Mouse (Mus musculus) CH12.LX (cell line): ENCODE measurements around the gene Dusp5. TPM values are rescaled to one million over a fixed set of nuclear protein-coding genes. Genes with fewer than 3 reads are reported as not detected.

Source experiments
- DNase-seq: peaks from one replicate; pipeline ENCODE4 v3.0.0-alpha.2; 2013; ENCODE audit errors: extremely low read depth
- H3K27ac ChIP-seq: 2 replicates; pipeline ENCODE4 v1.5.1; 2012; ENCODE audit warnings: low read depth, mild to moderate bottlenecking, control low read depth, moderate library complexity; ENCODE audit not compliant: insufficient read depth
- H3K27me3 ChIP-seq: replicated peaks from 2 replicates; pipeline ENCODE3; 2012; ENCODE audit warnings: inconsistent platforms
- H3K36me3 ChIP-seq, 2 experiments: replicated peaks in 1 of 2; 2 replicates each; pipeline versions ENCODE3 to v1.6.1; 2012; ENCODE audit warnings: inconsistent platforms in 1 of 2, low read length in 1 of 2, mild to moderate bottlenecking in 1 of 2, mixed read lengths in 1 of 2, moderate library complexity in 1 of 2; ENCODE audit not compliant: control insufficient read depth in 1 of 2, insufficient read depth in 1 of 2
- H3K4me1 ChIP-seq, 2 experiments: 2 replicates each; pipeline ENCODE4 v1.6.1; 2012; ENCODE audit warnings: inconsistent platforms in 1 of 2, moderate library complexity in 1 of 2; ENCODE audit not compliant: insufficient read depth in 2 of 2, control insufficient read depth in 1 of 2
- H3K4me2 ChIP-seq: 2 replicates; pipeline ENCODE4 v1.6.1; 2012; ENCODE audit warnings: low read depth, mild to moderate bottlenecking, control low read depth; ENCODE audit not compliant: poor library complexity, insufficient read depth, severe bottlenecking
- H3K4me3 ChIP-seq, 3 experiments: fragments of 150-350 bp in 1 of 3; sonication (generic) in 1 of 3; replicated peaks in 1 of 3; 2 replicates each; pipeline versions ENCODE3 to v1.5.1; 2011 to 2012; ENCODE audit warnings: low read depth in 2 of 3, low read length in 2 of 3, mild to moderate bottlenecking in 2 of 3, moderate library complexity in 2 of 3, control low read depth in 1 of 3, improper control_type of control experiment in 1 of 3, inconsistent platforms in 1 of 3, mixed read lengths in 1 of 3; ENCODE audit not compliant: poor library complexity in 1 of 3
- H3K79me2 ChIP-seq: replicated peaks from 2 replicates; pipeline ENCODE4 v1.6.1; 2012; ENCODE audit warnings: mild to moderate bottlenecking, moderate library complexity; ENCODE audit not compliant: control insufficient read depth, poor library complexity, insufficient read depth, severe bottlenecking; ENCODE audit errors: extremely low read depth
- H3K9ac ChIP-seq: 2 replicates; pipeline ENCODE4 v1.6.1; 2012; ENCODE audit warnings: low read depth, mild to moderate bottlenecking, control low read depth, moderate library complexity; ENCODE audit not compliant: insufficient read depth
- H3K9me3 ChIP-seq: replicated peaks from 2 replicates; pipeline ENCODE3; 2012; ENCODE audit warnings: low read length, inconsistent platforms, mixed read lengths
- GABPA ChIP-seq: IDR thresholded peaks from 2 replicates; pipeline ENCODE4 v1.6.1; 2012; ENCODE audit warnings: low read depth, low read length, improper control_type of control experiment, inconsistent platforms; ENCODE audit not compliant: insufficient replicate concordance
- HCFC1 ChIP-seq: IDR thresholded peaks from 2 replicates; pipeline ENCODE4 v1.6.1; 2012; ENCODE audit warnings: low read depth, mild to moderate bottlenecking, inconsistent platforms, low read length, improper control_type of control experiment
- JUN ChIP-seq: IDR thresholded peaks from 2 replicates; pipeline ENCODE4 v1.6.1; 2011; ENCODE audit warnings: low read depth, mild to moderate bottlenecking, low read length, improper control_type of control experiment, moderate library complexity; ENCODE audit not compliant: insufficient read depth
- KAT2A ChIP-seq: IDR thresholded peaks from 2 replicates; pipeline ENCODE4 v1.6.1; 2012; ENCODE audit warnings: low read length, improper control_type of control experiment, inconsistent platforms; ENCODE audit not compliant: insufficient replicate concordance
- MAFK ChIP-seq: IDR thresholded peaks from 2 replicates; pipeline ENCODE4 v1.6.1; 2011; ENCODE audit warnings: low read length, improper control_type of control experiment; ENCODE audit not compliant: insufficient replicate concordance
- MAX ChIP-seq: IDR thresholded peaks from 2 replicates; pipeline ENCODE4 v1.6.1; 2011; ENCODE audit warnings: low read length, improper control_type of control experiment
- MAZ ChIP-seq: IDR thresholded peaks from 2 replicates; pipeline ENCODE4 v1.6.1; 2012; ENCODE audit warnings: low read depth, mild to moderate bottlenecking, inconsistent platforms, low read length, improper control_type of control experiment, moderate library complexity
- MXI1 ChIP-seq: IDR thresholded peaks from 2 replicates; pipeline ENCODE4 v1.6.1; 2011; ENCODE audit warnings: mild to moderate bottlenecking, low read depth, low read length, improper control_type of control experiment
- MYC ChIP-seq: IDR thresholded peaks from 2 replicates; pipeline ENCODE4 v1.6.1; 2011; ENCODE audit warnings: low read depth, mild to moderate bottlenecking, improper control_type of control experiment, low read length
- NRF1 ChIP-seq: IDR thresholded peaks from 2 replicates; pipeline ENCODE4 v1.6.1; 2014; ENCODE audit warnings: low read depth, mild to moderate bottlenecking, inconsistent platforms, low read length, improper control_type of control experiment, moderate library complexity
- PAX5 ChIP-seq: IDR thresholded peaks from 2 replicates; pipeline ENCODE4 v1.6.1; 2012; ENCODE audit warnings: low read length, inconsistent platforms, mixed read lengths
- RAD21 ChIP-seq: IDR thresholded peaks from 2 replicates; pipeline ENCODE4 v1.6.1; 2011; ENCODE audit warnings: low read depth, mild to moderate bottlenecking, low read length, improper control_type of control experiment, moderate library complexity
- RCOR1 ChIP-seq: conservative IDR thresholded peaks from 2 replicates; pipeline ENCODE4 v1.6.1; 2012; ENCODE audit warnings: low read depth, mild to moderate bottlenecking, inconsistent platforms, low read length, improper control_type of control experiment
- TBP ChIP-seq: conservative IDR thresholded peaks from 2 replicates; pipeline ENCODE4 v1.6.1; 2011; ENCODE audit warnings: low read depth, low read length, improper control_type of control experiment
- TCF12 ChIP-seq: IDR thresholded peaks from 2 replicates; pipeline ENCODE4 v1.6.1; 2014; ENCODE audit warnings: low read depth, mild to moderate bottlenecking, inconsistent platforms, low read length, improper control_type of control experiment
- UBTF ChIP-seq: IDR thresholded peaks from 2 replicates; pipeline ENCODE4 v1.6.1; 2012; ENCODE audit warnings: low read depth, mild to moderate bottlenecking, inconsistent platforms, low read length, improper control_type of control experiment, moderate library complexity
- USF2 ChIP-seq: conservative IDR thresholded peaks from 2 replicates; pipeline ENCODE4 v1.6.1; 2011; ENCODE audit warnings: low read depth, low read length, improper control_type of control experiment
- ZC3H11A ChIP-seq: IDR thresholded peaks from 2 replicates; pipeline ENCODE4 v1.6.1; 2012; ENCODE audit warnings: low read depth, mild to moderate bottlenecking, inconsistent platforms, low read length, improper control_type of control experiment
- ZNF384 ChIP-seq: IDR thresholded peaks from 2 replicates; pipeline ENCODE4 v1.6.1; 2012; ENCODE audit warnings: low read depth, low read length, improper control_type of control experiment, inconsistent platforms
- dilution Hi-C: fragments of 300-500 bp; cut with MboI; formaldehyde crosslinking; loops from 2 replicates; pipeline ENCODE4 v1.14.3; 2020; ENCODE audit warnings: low sequenced_read_pairs; ENCODE audit not compliant: extremely low pct_unique_long_range_greater_than_20kb, extremely low pct_ligation_motif_present
- in situ Hi-C: fragments of 300-500 bp; cut with MboI; formaldehyde crosslinking; loops from 3 replicates; pipeline ENCODE4 v1.14.3; 2019; ENCODE audit warnings: low sequenced_read_pairs, low pct_ligation_motif_present, low pct_unique_long_range_greater_than_20kb, mixed read lengths
- polyA plus RNA-seq: library from polyadenylated mRNA; unstranded; fragments of >175 nt; gene quantifications from 2 replicates; pipeline ENCODE4 v1.2.1, GENCODE M21; 2012; ENCODE audit warnings: low read depth; ENCODE audit not compliant: insufficient read length
- total RNA-seq, 2 experiments: library from RNA; depleted of rRNA; stranded (reverse); fragments of 300-350 nt in 1 of 2; fragments of >200 nt in 1 of 2; gene quantifications; 2 replicates each; pipeline ENCODE4 v1.2.3; 2012 to 2014

Gene Dusp5
- total and polyA plus RNA-seq, 3 experiments = 10.6 to 18.2 (median 13.2) TPM

DNA sequence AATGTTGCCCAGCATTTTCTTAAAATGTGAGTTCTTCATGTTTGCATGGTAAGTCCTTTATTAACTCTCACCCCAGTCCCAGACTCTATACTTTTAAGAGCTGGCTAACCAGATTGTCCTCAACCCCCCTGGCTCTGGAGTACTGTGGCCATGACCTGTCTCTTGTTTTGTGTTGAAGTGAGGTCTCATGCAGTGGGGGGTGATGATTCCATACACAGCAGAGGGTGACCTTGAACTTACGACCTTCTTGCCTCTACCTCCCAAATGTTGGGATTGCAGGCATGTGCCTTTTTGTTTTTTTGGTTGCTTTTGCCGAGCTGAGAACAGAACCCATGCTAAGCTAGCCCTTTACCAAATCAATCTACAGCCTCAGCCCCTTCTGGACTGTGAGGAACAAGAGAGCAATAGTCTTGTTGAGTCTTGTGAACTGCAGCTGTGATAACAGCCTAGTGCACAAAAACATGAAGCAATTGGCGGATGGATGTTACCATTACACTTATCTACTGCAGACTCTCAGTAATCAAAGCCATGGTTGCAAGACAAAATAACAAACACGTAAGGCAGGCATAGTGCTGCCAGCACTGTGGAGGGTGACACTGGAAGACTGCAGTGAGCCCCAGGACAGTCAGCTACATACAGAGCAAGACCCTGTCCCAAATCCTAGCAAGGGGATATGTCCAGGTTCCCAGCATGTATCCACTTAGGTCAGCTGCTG lies 46.5 kb downstream of the Dusp5 start:
- H3K9ac ChIP-seq = no peak overlapping the region
- dilution Hi-C loops = no loop called here
- H3K4me3 ChIP-seq = no peak overlapping the region
- H3K79me2 ChIP-seq = no peaks in the 10 kb centered on the region
- no peaks in the 10 kb centered on the region for H3K36me3 ChIP-seq
- DNase-seq = no peak
- H3K4me1 ChIP-seq = peaks cover 4 to 16% of the 10 kb centered on the region in 2 experiments
- no peak overlapping the region for H3K4me2 ChIP-seq
- in situ Hi-C loops = loop anchor here (25.0 kb wide), 1 partner anchor 313 kb away; no protein-coding TSS in a partner anchor
- no peak for TF ChIP-seq MAX
- TF ChIP-seq RAD21 = no peak
- TF ChIP-seq PAX5 = no peak
- no peak for TF ChIP-seq ZNF384
- no peaks in the 10 kb centered on the region for H3K27me3 ChIP-seq
- H3K27ac ChIP-seq = no peak overlapping the region
- no peaks in the 10 kb centered on the region for H3K9me3 ChIP-seq

DNA sequence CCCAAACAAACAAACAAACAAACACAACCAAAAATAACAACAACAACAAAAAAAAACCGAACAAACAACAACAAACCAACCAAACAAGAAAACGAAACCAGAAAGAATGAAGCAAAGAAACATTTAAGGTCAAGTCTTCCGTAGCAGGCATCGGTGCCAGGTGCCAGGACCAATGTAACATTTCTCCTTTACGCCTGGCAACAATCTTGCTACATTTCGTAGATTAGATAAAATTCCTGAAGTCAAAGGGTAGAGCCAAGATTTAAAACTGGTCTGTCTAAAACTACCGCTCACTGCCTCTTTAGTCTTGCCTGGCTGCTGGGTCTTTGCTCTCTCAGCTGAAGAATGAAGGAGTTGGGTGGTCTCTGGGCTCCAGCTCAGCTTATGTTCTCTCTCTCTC lies 47.2 kb downstream of the Dusp5 start:
- no peak overlapping the region for H3K27ac ChIP-seq
- in situ Hi-C loops = loop anchor here (25.0 kb wide), 1 partner anchor 314 kb away; no protein-coding TSS in a partner anchor
- dilution Hi-C loops = no loop called here
- DNase-seq = no peak
- H3K4me2 ChIP-seq = no peak overlapping the region
- no peaks in the 10 kb centered on the region for H3K9me3 ChIP-seq
- H3K4me3 ChIP-seq = no peak overlapping the region
- no peak for TF ChIP-seq NRF1
- no peak for TF ChIP-seq UBTF
- TF ChIP-seq ZC3H11A = no peak
- no peak for TF ChIP-seq USF2
- no peak for TF ChIP-seq KAT2A
- TF ChIP-seq MYC = no peak
- TF ChIP-seq PAX5 = no peak
- no peak for TF ChIP-seq HCFC1
- no peak for TF ChIP-seq JUN
- TF ChIP-seq GABPA = no peak
- no peak for TF ChIP-seq MAFK
- no peak for TF ChIP-seq RCOR1
- TF ChIP-seq MXI1 = no peak
- no peak for TF ChIP-seq TBP
- no peak for TF ChIP-seq MAZ
- TF ChIP-seq TCF12 = no peak
- no peak overlapping the region for H3K9ac ChIP-seq
- peaks cover 4 to 16% of the 10 kb centered on the region in 2 experiments for H3K4me1 ChIP-seq
- no peaks in the 10 kb centered on the region for H3K36me3 ChIP-seq
- no peaks in the 10 kb centered on the region for H3K27me3 ChIP-seq
- H3K79me2 ChIP-seq = no peaks in the 10 kb centered on the region
